Mouse (Mus musculus): ENCODE data around the gene Atp2a3.

- TF ChIP-seq GATA1 (IDR thresholded peaks at IDR 0.05; ENCODE audit: borderline replicate concordance, low read length) (no peak), FLI1 (IDR thresholded peaks at IDR 0.05; ENCODE audit: low read length) (no peak)
These were observed 53.0 kb downstream of the Atp2a3 start for GRCm38 (mm10) chr11:73013981-73014380.
